Mouse (Mus musculus): ENCODE data around the gene Slc16a6.

GRCm38 (mm10) chr11:109439209-109439608, 34.2 kb downstream of the Slc16a6 start:
- TF ChIP-seq GATA1 (IDR thresholded peaks at IDR 0.05; ENCODE audit: borderline replicate concordance, low read length) (no peak), FLI1 (IDR thresholded peaks at IDR 0.05; ENCODE audit: low read length) (no peak)
